Mouse (Mus musculus): Measurements from ENCODE around the gene Dlgap1.

- TF ChIP-seq CTCF (IDR thresholded peaks at IDR 0.05) (no peak), POLR2A (IDR thresholded peaks at IDR 0.05; ENCODE audit: insufficient read depth, low read depth, low read length) (no peak)
These were observed 812.1 kb downstream of the Dlgap1 start for GRCm38 (mm10) chr17:70780726-70781689.

Measured in heart, adult 2 months (tissue).